Mouse (Mus musculus) lung, embryonic 16.5 days (tissue): ENCODE measurements around the gene Usp7. TPM values are rescaled to one million over a fixed set of nuclear protein-coding genes. Genes with fewer than 3 reads are reported as not detected.

ENCODE experiments used
- ATAC-seq: fragments of 200-750 bp; cut with Nextera tagmentation; 2 replicates; pipeline ENCODE4 v1.8.0; 2017; ENCODE audit warnings: low read depth, mild to moderate bottlenecking, moderate library complexity
- H3K27ac ChIP-seq: fragments of 300-500 bp; sonication (generic); 2 replicates; pipeline ENCODE4 v1.5.1; 2014; ENCODE audit warnings: mild to moderate bottlenecking, control low read depth, low read length
- H3K27me3 ChIP-seq: fragments of 300-500 bp; sonication (generic); 2 replicates; pipeline ENCODE4 v1.6.1; 2014; ENCODE audit warnings: low read depth, low read length, mixed read lengths; ENCODE audit not compliant: control insufficient read depth, insufficient read depth
- H3K36me3 ChIP-seq: fragments of 300-500 bp; sonication (generic); 2 replicates; pipeline ENCODE4 v1.6.1; 2014; ENCODE audit warnings: low read length; ENCODE audit not compliant: control insufficient read depth, insufficient read depth
- H3K4me1 ChIP-seq: fragments of 300-500 bp; sonication (generic); replicated peaks from 2 replicates; pipeline ENCODE4 v1.6.1; 2014; ENCODE audit warnings: low read length, mixed read lengths; ENCODE audit not compliant: control insufficient read depth, insufficient read depth
- H3K4me2 ChIP-seq: fragments of 300-500 bp; sonication (generic); 2 replicates; pipeline ENCODE4 v1.6.1; 2014; ENCODE audit warnings: low read depth, low read length, control low read depth
- H3K4me3 ChIP-seq: fragments of 300-500 bp; sonication (generic); 2 replicates; pipeline ENCODE4 v1.5.1; 2014; ENCODE audit warnings: mild to moderate bottlenecking, low read length, control low read depth
- H3K9ac ChIP-seq: fragments of 300-500 bp; sonication (generic); 2 replicates; pipeline ENCODE4 v1.6.1; 2014; ENCODE audit warnings: low read length, control low read depth
- H3K9me3 ChIP-seq: fragments of 300-500 bp; sonication (generic); 2 replicates; pipeline ENCODE4 v1.6.1; 2016; ENCODE audit warnings: low read length; ENCODE audit not compliant: control insufficient read depth
- WGBS: fragments of 180-500 bp; shearing (Covaris S2); extraction: QIAGEN DNeasy Blood & Tissue Kit; methylation state at CpG from one replicate; pipeline ENCODE4 v1.1.7; 2014; 5-methylcytosine and 5-hydroxymethylcytosine counted together
- polyA plus RNA-seq: library from polyadenylated mRNA; unstranded; fragments of >200 nt; fragmentation: Nextera tagmentation; extraction: Ambion mirVana; gene quantifications from 2 replicates; pipeline ENCODE4 v1.2.1, GENCODE M21; 2015

Usp7 gene
- polyA plus RNA-seq, 1 experiment from 2014 or later = 23.1 TPM

GRCm38 (mm10) chr16:8663606-8664539 lies 128.2 kb downstream of the Usp7 start:
- H3K36me3 ChIP-seq = peaks cover 8% of the 10 kb centered on the region
- H3K4me3 ChIP-seq = no peak overlapping the region
- 83% methylated on average over 24 of the region's 24 CpGs for WGBS
- H3K27ac ChIP-seq = peak overlapping the region; percentile 33; the same call in 1 of the 2 replicates
- no peak overlapping the region for H3K9ac ChIP-seq
- no peak for ATAC-seq
- no peaks in the 10 kb centered on the region for H3K27me3 ChIP-seq
- no peaks in the 10 kb centered on the region for H3K9me3 ChIP-seq
- H3K4me1 ChIP-seq = peaks cover 19% of the 10 kb centered on the region
- no peak overlapping the region for H3K4me2 ChIP-seq

GRCm38 (mm10) chr16:8663022-8663421 lies 129.1 kb downstream of the Usp7 start:
- Histone ChIP-seq H3K4me2 (no peak overlapping the region), H3K9me3 (no peaks in the 10 kb centered on the region), H3K4me3 (no peak overlapping the region), H3K4me1 (peaks cover 19% of the 10 kb centered on the region), H3K36me3 (peaks cover 8% of the 10 kb centered on the region), H3K27ac (peak overlapping the region; percentile 33; the same call in 1 of the 2 replicates), H3K27me3 (no peaks in the 10 kb centered on the region), H3K9ac (no peak overlapping the region)
- 55% methylated on average over 2 of the region's 2 CpGs for WGBS
- ATAC-seq = no peak

- Histone ChIP-seq H3K27me3 (no peaks in the 10 kb centered on the region), H3K4me2 (no peak overlapping the region), H3K36me3 (peaks cover 18% of the 10 kb centered on the region), H3K4me3 (no peak overlapping the region), H3K9me3 (no peaks in the 10 kb centered on the region), H3K4me1 (no peaks in the 10 kb centered on the region), H3K9ac (no peak overlapping the region), H3K27ac (no peak overlapping the region)
- WGBS = 90% methylated on average over 4 of the region's 4 CpGs
- ATAC-seq = no peak
These were observed 133.3 kb downstream of the Usp7 start for GRCm38 (mm10) chr16:8658764-8659163.

- Histone ChIP-seq H3K27ac (no peak overlapping the region), H3K9me3 (no peaks in the 10 kb centered on the region), H3K4me2 (no peak overlapping the region), H3K4me3 (no peak overlapping the region), H3K27me3 (no peaks in the 10 kb centered on the region), H3K9ac (no peak overlapping the region), H3K4me1 (no peaks in the 10 kb centered on the region), H3K36me3 (peaks cover 18% of the 10 kb centered on the region)
- ATAC-seq = no peak
- WGBS = 71% methylated on average over 4 of the region's 4 CpGs
These were observed 133.8 kb downstream of the Usp7 start for GRCm38 (mm10) chr16:8658349-8658748.

GRCm38 (mm10) chr16:8656256-8656655 lies 135.9 kb downstream of the Usp7 start:
- H3K36me3 ChIP-seq = peaks cover 22% of the 10 kb centered on the region
- no peaks in the 10 kb centered on the region for H3K4me1 ChIP-seq
- no peak overlapping the region for H3K4me3 ChIP-seq
- no peaks in the 10 kb centered on the region for H3K9me3 ChIP-seq
- 76% methylated on average over 2 of the region's 2 CpGs for WGBS
- no peak overlapping the region for H3K27ac ChIP-seq
- no peak for ATAC-seq
- H3K4me2 ChIP-seq = no peak overlapping the region
- H3K9ac ChIP-seq = no peak overlapping the region
- no peaks in the 10 kb centered on the region for H3K27me3 ChIP-seq

GRCm38 (mm10) chr16:8655599-8655998 lies 136.5 kb downstream of the Usp7 start:
- no peaks in the 10 kb centered on the region for H3K9me3 ChIP-seq
- H3K4me1 ChIP-seq = no peaks in the 10 kb centered on the region
- H3K27ac ChIP-seq = no peak overlapping the region
- peaks cover 24% of the 10 kb centered on the region for H3K36me3 ChIP-seq
- ATAC-seq = no peak
- no peaks in the 10 kb centered on the region for H3K27me3 ChIP-seq
- H3K4me2 ChIP-seq = no peak overlapping the region
- no peak overlapping the region for H3K9ac ChIP-seq
- WGBS = 70% methylated on average over 9 of the region's 9 CpGs
- H3K4me3 ChIP-seq = no peak overlapping the region

GRCm38 (mm10) chr16:8655108-8655507 lies 137.0 kb downstream of the Usp7 start:
- 80% methylated on average over 6 of the region's 6 CpGs for WGBS
- Histone ChIP-seq H3K36me3 (peaks cover 26% of the 10 kb centered on the region), H3K9me3 (no peaks in the 10 kb centered on the region), H3K4me2 (no peak overlapping the region), H3K4me3 (no peak overlapping the region), H3K27me3 (no peaks in the 10 kb centered on the region), H3K27ac (no peak overlapping the region), H3K9ac (no peak overlapping the region), H3K4me1 (no peaks in the 10 kb centered on the region)
- ATAC-seq = no peak

- ATAC-seq = no peak
These were observed 142.1 kb downstream of the Usp7 start for GRCm38 (mm10) chr16:8650007-8650406.

GRCm38 (mm10) chr16:8645546-8645945 lies 146.6 kb downstream of the Usp7 start:
- ATAC-seq = no peak
- Histone ChIP-seq H3K9ac (no peak overlapping the region), H3K27ac (no peak overlapping the region), H3K36me3 (peaks cover 32% of the 10 kb centered on the region), H3K4me3 (no peak overlapping the region), H3K4me1 (no peaks in the 10 kb centered on the region), H3K4me2 (no peak overlapping the region), H3K9me3 (no peaks in the 10 kb centered on the region), H3K27me3 (no peaks in the 10 kb centered on the region)
- WGBS = 75% methylated on average over 6 of the region's 6 CpGs

More at GRCm38 (mm10) chr16:8650007-8650406, 142.1 kb downstream of the Usp7 start:
- Histone ChIP-seq H3K4me3 (no peak overlapping the region), H3K27me3 (no peaks in the 10 kb centered on the region), H3K4me1 (no peaks in the 10 kb centered on the region), H3K9me3 (no peaks in the 10 kb centered on the region), H3K4me2 (no peak overlapping the region), H3K9ac (no peak overlapping the region), H3K36me3 (peaks cover 28% of the 10 kb centered on the region), H3K27ac (no peak overlapping the region)
- WGBS = 96% methylated on average over 3 of the region's 3 CpGs
